Mouse (Mus musculus) kidney, postnatal 0 days (tissue): Measurements from ENCODE around the gene Ppm1n. TPM values are rescaled to one million over a fixed set of nuclear protein-coding genes. Genes with fewer than 3 reads are reported as not detected.
A peak's percentile ranks its signal among the peaks of the same experiment; 100 is the strongest.

ENCODE experiments used
- ATAC-seq: fragments of 200-750 bp; cut with Nextera tagmentation; replicated peaks from 2 replicates; pipeline ENCODE4 v1.8.0; 2017; ENCODE audit warnings: low read depth, moderate number of reproducible peaks, moderate TSS enrichment, moderate library complexity; ENCODE audit not compliant: low FRiP score
- DNase-seq: peaks from one replicate; pipeline ENCODE4 v3.0.0-alpha.2; 2016; ENCODE audit warnings: low spot score
- H3K27ac ChIP-seq: fragments of 300-500 bp; sonication (generic); 2 replicates; pipeline ENCODE4 v1.5.1; 2014; ENCODE audit warnings: mild to moderate bottlenecking
- H3K27me3 ChIP-seq: fragments of 300-500 bp; sonication (generic); 2 replicates; pipeline ENCODE4 v1.6.1; 2014; ENCODE audit warnings: low read length, mixed read lengths; ENCODE audit not compliant: insufficient read depth
- H3K36me3 ChIP-seq: fragments of 300-500 bp; sonication (generic); 2 replicates; pipeline ENCODE4 v1.6.1; 2014; ENCODE audit warnings: low read length, mixed read lengths; ENCODE audit not compliant: insufficient read depth
- H3K4me1 ChIP-seq: fragments of 300-500 bp; sonication (generic); replicated peaks from 2 replicates; pipeline ENCODE4 v1.6.1; 2014; ENCODE audit warnings: antibody characterized with exemption, low read length, mixed read lengths; ENCODE audit not compliant: insufficient read depth
- H3K4me2 ChIP-seq: fragments of 300-500 bp; sonication (generic); 2 replicates; pipeline ENCODE4 v1.6.1; 2014; ENCODE audit warnings: mild to moderate bottlenecking, low read length, moderate library complexity, mixed read lengths
- H3K4me3 ChIP-seq: fragments of 300-500 bp; sonication (generic); replicated peaks from 2 replicates; pipeline ENCODE4 v1.5.1; 2014; ENCODE audit warnings: low read depth, low read length
- H3K9ac ChIP-seq: fragments of 300-500 bp; sonication (generic); 2 replicates; pipeline ENCODE4 v1.6.1; 2014; ENCODE audit warnings: low read depth, low read length
- H3K9me3 ChIP-seq: fragments of 300-500 bp; sonication (generic); replicated peaks from 2 replicates; pipeline ENCODE4 v1.6.1; 2016; ENCODE audit warnings: low read length, inconsistent platforms, mixed read lengths
- CTCF ChIP-seq: IDR thresholded peaks from 2 replicates; pipeline ENCODE4 v1.5.1; 2016; ENCODE audit warnings: antibody characterized with exemption, low read depth, mild to moderate bottlenecking, moderate library complexity
- WGBS: fragments of 180-500 bp; shearing (Covaris S2); extraction: QIAGEN DNeasy Blood & Tissue Kit; methylation state at CpG from one replicate; pipeline ENCODE4 v1.1.7; 2014; 5-methylcytosine and 5-hydroxymethylcytosine counted together
- polyA plus RNA-seq: library from polyadenylated mRNA; unstranded; fragments of >200 nt; fragmentation: Nextera tagmentation; extraction: Ambion mirVana; gene quantifications from 2 replicates; pipeline ENCODE4 v1.2.1, GENCODE M21; 2015

The Ppm1n gene
- polyA plus RNA-seq, 1 experiment from 2014 or later: 0.18 TPM

DNA sequence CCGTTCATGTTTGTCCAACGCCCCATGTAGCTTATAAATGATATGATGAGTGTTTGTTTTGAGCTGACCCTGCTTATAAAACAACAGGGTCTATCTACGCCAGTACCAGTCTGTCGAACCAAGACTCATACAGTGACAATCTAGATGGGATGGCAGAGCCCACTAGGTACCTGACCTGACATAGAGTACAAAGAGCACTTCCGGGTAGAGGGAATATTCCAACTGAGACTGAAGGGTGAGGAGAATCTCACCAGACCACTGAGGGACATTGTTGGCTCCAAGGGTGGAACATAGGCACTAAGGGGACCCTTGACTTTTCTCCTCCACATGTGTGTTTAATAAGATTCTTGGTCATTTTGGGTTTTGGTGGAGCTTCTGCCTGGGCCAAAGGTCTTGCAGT, 50.5 kb downstream of the Ppm1n start:
- ATAC-seq (no peak), DNase-seq (no peak)
- WGBS: 26% methylated on average over 5 of the region's 5 CpGs
- Histone ChIP-seq H3K27me3 (no peaks in the 10 kb centered on the region), H3K4me2 (peak overlapping the region; percentile 68), H3K27ac (peak overlapping the region; percentile 99; the same call in 1 of the 2 replicates), H3K9me3 (no peaks in the 10 kb centered on the region), H3K9ac (peak overlapping the region; percentile 57), H3K4me3 (peak overlapping the region; percentile 62), H3K36me3 (no peaks in the 10 kb centered on the region), H3K4me1 (peaks cover 9% of the 10 kb centered on the region; the same call in 1 of the 2 replicates)
- TF ChIP-seq CTCF: no peak

DNA sequence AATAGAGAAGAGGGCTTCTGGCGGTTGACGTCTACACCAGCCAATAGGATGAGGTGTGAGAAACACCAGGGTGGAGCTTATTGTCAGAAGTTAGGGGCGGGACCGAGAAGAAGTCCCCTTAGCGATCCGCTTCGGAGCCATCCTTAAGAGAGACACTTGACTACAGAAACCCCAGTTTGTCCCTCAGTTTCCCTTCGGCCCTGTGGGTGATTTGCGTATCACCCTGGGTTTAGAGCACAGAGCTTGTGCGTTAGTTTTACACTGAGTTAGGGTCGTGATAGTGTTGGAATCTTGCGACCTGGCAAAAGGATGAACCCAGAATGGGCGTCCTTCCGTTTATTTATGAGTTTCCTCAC, 51.1 kb downstream of the Ppm1n start:
- Histone ChIP-seq H3K36me3 (no peaks in the 10 kb centered on the region), H3K27me3 (no peaks in the 10 kb centered on the region), H3K9ac (peak overlapping the region; percentile 57), H3K27ac (peak overlapping the region; percentile 99; the same call in 1 of the 2 replicates), H3K4me2 (peak overlapping the region; percentile 68), H3K4me1 (peaks cover 9% of the 10 kb centered on the region; the same call in 1 of the 2 replicates), H3K9me3 (no peaks in the 10 kb centered on the region), H3K4me3 (peak overlapping the region; percentile 62)
- DNase-seq (no peak), ATAC-seq (no peak)
- TF ChIP-seq CTCF: no peak
- under 1% methylated on average over 14 of the region's 14 CpGs for WGBS

- H3K4me1 ChIP-seq: peaks cover 9% of the 10 kb centered on the region; the same call in 1 of the 2 replicates
- H3K27ac ChIP-seq: peak within 1 kb of the TSS; percentile 99
- peak within 1 kb of the TSS; percentile 62 for H3K4me3 ChIP-seq
- WGBS: 2% methylated on average over 90 of the region's 91 CpGs
- no peaks in the 10 kb centered on the region for H3K27me3 ChIP-seq
- peak within 1 kb of the TSS; percentile 80 for H3K4me2 ChIP-seq
- no peaks in the 10 kb centered on the region for H3K36me3 ChIP-seq
- H3K9me3 ChIP-seq: no peaks in the 10 kb centered on the region
- TF ChIP-seq CTCF: peak; percentile 67
- ATAC-seq (peak; percentile 94), DNase-seq (peak; percentile 100)
- peak within 1 kb of the TSS; percentile 79 for H3K9ac ChIP-seq
Observed at GRCm38 (mm10) chr7:19227883-19228792, 51.7 kb downstream of the Ppm1n start, which contains the start of gene Opa3. Gene Opa3, plus strand, starts transcription at chr7:19228334.

- TF ChIP-seq CTCF: no peak
- 14% methylated on average over 20 of the region's 20 CpGs for WGBS
- H3K4me2 ChIP-seq: peak overlapping the region; percentile 80
- no peaks in the 10 kb centered on the region for H3K36me3 ChIP-seq
- DNase-seq (peak; percentile 68), ATAC-seq (no peak; the same call in 1 of the 2 replicates)
- H3K4me3 ChIP-seq: peak overlapping the region; percentile 62
- peak overlapping the region; percentile 90 for H3K27ac ChIP-seq
- no peaks in the 10 kb centered on the region for H3K9me3 ChIP-seq
- peak overlapping the region; percentile 66 for H3K9ac ChIP-seq
- H3K4me1 ChIP-seq: peaks cover 9% of the 10 kb centered on the region; the same call in 1 of the 2 replicates
- H3K27me3 ChIP-seq: no peaks in the 10 kb centered on the region
Observed at GRCm38 (mm10) chr7:19226817-19227797, 52.8 kb downstream of the Ppm1n start.

Other genes with a start within 250 kb of the Ppm1n start
- not detected in 2 replicates for gene Rsph6a, start 225.4 kb downstream of the Ppm1n start, polyA plus RNA-seq
- 12.2 and 16.9 TPM in 2 replicates for gene Dmwd, start 203.8 kb downstream of the Ppm1n start, polyA plus RNA-seq
- gene Dmpk, start 196.2 kb downstream of the Ppm1n start, polyA plus RNA-seq: 9.4 and 11.6 TPM in 2 replicates
- gene Six5, start 185.5 kb downstream of the Ppm1n start, polyA plus RNA-seq: 7.6 and 7.9 TPM in 2 replicates
- gene Gm4969, start 161.7 kb downstream of the Ppm1n start, polyA plus RNA-seq: 2.0 TPM in 2 replicates
- 12.1 and 13.0 TPM in 2 replicates for gene Fbxo46, start 160.2 kb downstream of the Ppm1n start, polyA plus RNA-seq
- gene Qpctl, start 130.8 kb downstream of the Ppm1n start, polyA plus RNA-seq: 13.3 and 15.4 TPM in 2 replicates
- 119 and 127 TPM in 2 replicates for gene Snrpd2, start 130.3 kb downstream of the Ppm1n start, polyA plus RNA-seq
- 0.08 and 0.09 TPM in 2 replicates for gene Gipr, start 113.9 kb downstream of the Ppm1n start, polyA plus RNA-seq
- gene Eml2, start 103.6 kb downstream of the Ppm1n start, polyA plus RNA-seq: 10.6 and 13.1 TPM in 2 replicates
- 5.1 and 5.2 TPM in 2 replicates for gene Gpr4, start 67.5 kb downstream of the Ppm1n start, polyA plus RNA-seq
- 30.4 and 30.5 TPM in 2 replicates for gene Opa3, start 51.7 kb downstream of the Ppm1n start, polyA plus RNA-seq
- gene Vasp, start 8.2 kb downstream of the Ppm1n start, polyA plus RNA-seq: 89.4 and 94.4 TPM in 2 replicates
- 7.3 and 7.4 TPM in 2 replicates for gene Rtn2, start 2.6 kb upstream of the Ppm1n start, polyA plus RNA-seq
- 0.11 TPM in 2 replicates for gene Fosb, start 30.0 kb upstream of the Ppm1n start, polyA plus RNA-seq
- gene Ercc1, start 64.7 kb upstream of the Ppm1n start, polyA plus RNA-seq: 68.4 and 68.8 TPM in 2 replicates
- 16.7 and 17.7 TPM in 2 replicates for gene Cd3eap, start 79.4 kb upstream of the Ppm1n start, polyA plus RNA-seq
- 3.0 and 4.0 TPM in 2 replicates for gene Ppp1r13l, start 79.7 kb upstream of the Ppm1n start, polyA plus RNA-seq
- gene Ercc2, start 101.9 kb upstream of the Ppm1n start, polyA plus RNA-seq: 11.0 and 11.5 TPM in 2 replicates
- gene Klc3, start 124.0 kb upstream of the Ppm1n start, polyA plus RNA-seq: 6.7 and 8.2 TPM in 2 replicates
- gene Ckm, start 124.7 kb upstream of the Ppm1n start, polyA plus RNA-seq: 1.0 and 1.2 TPM in 2 replicates
- 6.6 and 7.9 TPM in 2 replicates for gene Mark4, start 178.8 kb upstream of the Ppm1n start, polyA plus RNA-seq
- gene Exoc3l2, start 183.3 kb upstream of the Ppm1n start, polyA plus RNA-seq: 6.7 and 8.0 TPM in 2 replicates
- gene Bloc1s3, start 228.3 kb upstream of the Ppm1n start, polyA plus RNA-seq: 2.7 and 3.0 TPM in 2 replicates
- gene Trappc6a, start 228.3 kb upstream of the Ppm1n start, polyA plus RNA-seq: 88.5 and 91.7 TPM in 2 replicates
- gene Nkpd1, start 237.8 kb upstream of the Ppm1n start, polyA plus RNA-seq: not detected in 2 replicates